Mouse (Mus musculus) olfactory bulb, adult 2 months (tissue): ENCODE data around the gene Praf2.

ENCODE experiments used
- CTCF ChIP-seq: fragments of 200-500 bp; IDR thresholded peaks from 2 replicates; pipeline ENCODE4 v1.5.1; 2012; ENCODE audit warnings: low read depth, mild to moderate bottlenecking, low read length, moderate library complexity; ENCODE audit not compliant: insufficient read depth
- POLR2A ChIP-seq: fragments of 200-500 bp; IDR thresholded peaks from 2 replicates; pipeline ENCODE4 v1.6.1; 2012; ENCODE audit warnings: mild to moderate bottlenecking, low read depth, low read length, moderate library complexity; ENCODE audit not compliant: insufficient read depth

DNA sequence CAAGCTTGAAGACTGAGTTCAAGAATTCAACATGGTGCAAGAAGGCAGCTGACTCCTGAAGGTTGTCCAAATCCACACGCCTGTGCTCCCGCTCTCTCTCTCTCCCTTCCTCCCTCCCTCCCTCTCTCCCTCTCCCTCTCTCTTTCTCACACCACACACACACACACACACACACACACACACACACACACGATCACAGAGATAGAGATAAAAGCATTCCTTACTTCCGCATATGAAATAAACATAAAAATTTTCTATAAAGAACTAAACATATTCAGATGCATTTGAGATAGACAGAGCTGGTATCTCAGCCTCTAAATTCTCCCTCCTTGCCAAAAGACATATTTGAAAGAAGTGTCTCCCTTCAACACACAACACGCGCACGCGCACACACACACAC lies 17.2 kb downstream of the Praf2 start:
- TF ChIP-seq CTCF (no peak), POLR2A (no peak)
